Mouse (Mus musculus): Measurements from ENCODE around the gene Slc25a14.

Slc25a14 gene

DNA sequence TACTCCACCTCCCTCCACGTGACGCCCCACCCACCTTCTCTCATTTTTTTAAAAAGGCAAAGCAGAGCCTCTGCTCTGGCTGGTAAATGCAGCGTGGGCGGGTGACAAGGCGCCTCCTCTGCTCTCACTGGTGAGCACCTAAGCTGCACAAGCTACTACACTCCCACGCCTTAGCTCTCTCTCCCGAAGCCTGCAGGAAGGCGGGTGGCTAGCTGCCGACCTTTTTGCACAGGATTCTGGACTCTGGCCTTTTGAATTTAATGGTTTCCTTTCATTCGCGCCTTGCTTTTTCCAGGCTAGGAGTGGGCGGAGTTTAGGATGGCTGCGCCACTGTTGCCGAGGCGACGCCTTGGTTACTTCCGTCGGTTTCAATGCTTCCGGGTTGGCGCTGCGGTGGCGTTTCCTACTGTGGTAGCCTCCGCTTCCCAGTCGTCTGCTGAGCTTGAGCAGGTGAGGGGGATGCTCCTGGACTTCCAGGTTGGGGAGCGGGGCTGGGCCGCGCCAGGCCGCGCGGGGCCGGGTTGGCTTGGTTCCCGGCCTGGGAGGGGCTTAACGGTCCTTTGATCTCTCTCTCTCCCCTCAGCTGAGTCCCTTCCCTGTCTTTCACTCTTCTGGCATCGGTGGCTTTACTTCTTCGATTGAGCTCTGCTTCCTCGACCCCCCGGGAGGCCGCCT is at the start of gene Slc25a14:
Gene Slc25a14 (plus strand): TSS at position 35 of the 675 bp plus-strand sequence.
- DNase-seq (ENCODE audit: low spot score): peak; percentile 86

DNA sequence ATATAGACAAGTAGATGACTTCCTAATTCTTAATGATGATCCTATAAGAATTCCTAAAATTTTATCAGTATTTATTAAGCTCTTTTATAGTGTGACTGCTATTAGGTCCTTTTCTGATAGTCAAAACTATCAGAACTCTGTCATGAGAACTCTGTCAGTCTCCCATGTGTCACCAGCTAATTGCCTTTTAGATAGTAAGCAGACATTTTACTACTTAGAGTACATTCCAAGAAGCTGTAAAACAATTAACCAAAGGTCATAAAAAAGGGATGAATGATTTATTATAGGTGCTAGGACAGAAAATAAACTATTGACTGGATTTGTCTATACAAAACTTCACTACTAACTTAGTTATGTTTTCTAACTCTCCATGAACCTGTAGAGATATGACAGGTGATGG is 39.9 kb upstream of the Slc25a14 start:
- DNase-seq (ENCODE audit: low spot score): no peak

DNA sequence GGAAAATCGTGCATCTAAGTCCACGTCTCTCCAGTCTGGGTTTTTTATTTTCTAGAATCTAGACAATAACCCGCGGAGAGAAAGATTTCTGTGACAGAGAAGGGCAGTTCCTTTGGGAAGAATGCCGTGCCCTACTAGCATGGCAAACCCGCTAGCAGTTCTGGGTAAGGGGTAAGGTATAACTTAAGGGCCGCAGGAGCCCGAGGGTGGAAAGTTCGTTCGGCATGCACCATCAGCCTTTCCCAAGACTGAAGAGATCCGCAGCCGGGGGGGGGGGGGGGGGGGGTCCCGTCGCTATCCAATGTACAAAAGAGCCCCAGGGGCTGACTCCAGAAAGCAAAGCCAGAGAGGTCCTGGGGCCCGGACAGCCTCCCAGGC is 29.5 kb upstream of the Slc25a14 start:
- DNase-seq (ENCODE audit: low spot score): no peak

DNA sequence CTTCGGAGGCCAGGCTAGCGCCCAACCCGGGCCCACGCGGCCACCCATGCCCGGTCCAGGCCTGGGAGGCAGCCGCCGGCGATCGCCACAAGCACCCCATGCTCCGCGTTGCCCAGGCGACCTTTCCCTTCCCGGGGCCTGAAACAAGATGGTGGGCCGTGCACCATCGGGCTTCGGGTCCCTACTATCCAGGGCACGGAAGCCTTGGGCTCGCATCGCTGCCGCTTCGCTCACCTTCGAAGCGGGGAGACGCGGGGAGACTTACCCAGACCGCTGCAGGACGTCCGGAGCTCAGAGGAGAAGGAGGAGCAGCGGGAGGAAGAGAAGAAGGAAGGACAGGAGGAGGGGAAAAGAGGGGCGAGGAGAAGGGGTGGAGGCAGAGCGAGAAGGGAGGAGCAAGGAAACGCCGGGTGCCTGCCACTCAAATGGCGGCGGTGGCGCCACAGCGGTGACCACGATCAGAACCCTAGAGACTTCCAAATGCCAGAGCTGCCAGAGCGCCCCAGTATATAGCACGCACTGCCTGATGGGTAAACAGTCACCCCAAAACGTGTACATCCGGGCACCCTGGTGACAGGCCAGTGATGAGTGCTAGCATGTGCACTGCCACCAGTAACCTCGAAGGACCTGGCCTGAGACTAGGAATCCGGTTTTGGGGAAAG is 29.0 kb upstream of the Slc25a14 start, which contains the start of gene Zfp280c:
Gene Zfp280c (minus strand): TSS at position 406 of the 662 bp plus-strand sequence.
- DNase-seq (ENCODE audit: low spot score): peak; percentile 77

DNA sequence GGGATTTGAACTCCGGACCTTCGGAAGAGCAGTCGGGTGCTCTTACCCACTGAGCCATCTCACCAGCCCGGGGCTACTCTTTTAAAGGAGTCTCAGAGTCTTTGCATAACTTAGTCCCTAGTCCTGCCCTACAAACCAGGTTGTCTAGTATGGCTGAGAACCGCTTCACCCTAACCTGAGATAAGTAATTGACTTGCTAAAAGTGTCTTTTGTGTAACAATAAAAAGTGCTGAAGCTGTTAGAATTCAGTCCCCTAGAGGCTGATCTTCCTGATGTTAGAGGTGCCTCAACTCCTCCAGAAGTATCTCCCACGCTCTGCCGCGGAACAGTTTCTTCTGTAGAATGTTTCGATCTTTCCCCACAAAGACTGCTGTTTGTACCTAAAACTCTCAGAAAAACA is 27.2 kb upstream of the Slc25a14 start:
- no peak for DNase-seq (ENCODE audit: low spot score)

DNA sequence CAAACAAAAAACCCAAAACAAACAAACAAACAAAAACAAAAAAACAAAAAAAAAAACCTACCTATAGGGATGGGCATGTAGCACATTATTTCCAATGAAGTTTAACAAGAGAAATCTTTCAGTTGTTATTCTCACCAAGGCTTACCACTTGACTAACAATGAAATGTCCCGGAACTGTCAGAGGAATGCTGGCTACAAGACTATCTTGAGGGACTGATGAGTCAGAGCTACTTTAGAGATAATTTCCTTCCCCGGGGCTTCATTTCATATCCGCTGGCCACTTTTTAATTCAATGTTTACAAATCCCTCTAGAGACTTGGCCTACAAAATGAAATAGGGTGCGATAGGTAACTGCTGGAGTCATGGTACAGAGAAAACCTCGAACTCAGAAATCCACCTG is 26.3 kb upstream of the Slc25a14 start:
- DNase-seq (ENCODE audit: low spot score): no peak

DNA sequence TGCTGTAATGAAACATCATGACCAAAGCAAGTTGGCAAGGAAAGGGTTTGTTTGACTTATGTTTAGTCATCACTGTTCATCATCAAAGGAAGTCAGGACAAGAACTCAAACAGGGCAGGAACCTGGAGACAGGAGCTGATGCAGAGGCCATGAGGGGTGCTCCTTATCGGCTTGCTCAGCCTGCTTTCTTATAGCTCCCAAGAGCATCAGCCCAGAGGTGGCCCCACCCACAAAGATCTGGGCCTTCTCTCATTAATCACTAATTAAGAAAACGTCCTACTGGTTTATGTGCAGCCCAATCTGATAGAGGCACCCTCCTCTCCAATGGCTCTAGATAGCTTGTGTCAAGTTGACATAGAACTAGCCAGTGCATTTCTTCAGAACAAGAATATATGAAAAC is 18.3 kb upstream of the Slc25a14 start:
- DNase-seq (ENCODE audit: low spot score): no peak

DNA sequence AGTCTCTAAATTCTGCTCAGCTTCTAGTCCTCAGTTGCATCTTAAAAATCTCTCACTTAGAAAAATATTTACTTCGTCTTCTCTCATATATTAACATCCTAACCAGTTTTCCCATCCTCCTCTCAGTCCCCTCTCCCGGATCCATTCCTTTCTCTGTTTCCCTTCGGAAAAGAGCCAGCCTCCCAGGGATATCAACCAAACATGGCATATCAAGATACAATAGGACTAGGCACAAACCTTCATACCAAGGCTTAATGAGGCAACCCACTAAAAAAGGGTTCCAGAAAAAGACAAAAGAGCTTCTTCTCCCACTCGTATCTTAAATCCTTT is 199 bp upstream of the Slc25a14 start:
- DNase-seq (ENCODE audit: low spot score): no peak

DNA sequence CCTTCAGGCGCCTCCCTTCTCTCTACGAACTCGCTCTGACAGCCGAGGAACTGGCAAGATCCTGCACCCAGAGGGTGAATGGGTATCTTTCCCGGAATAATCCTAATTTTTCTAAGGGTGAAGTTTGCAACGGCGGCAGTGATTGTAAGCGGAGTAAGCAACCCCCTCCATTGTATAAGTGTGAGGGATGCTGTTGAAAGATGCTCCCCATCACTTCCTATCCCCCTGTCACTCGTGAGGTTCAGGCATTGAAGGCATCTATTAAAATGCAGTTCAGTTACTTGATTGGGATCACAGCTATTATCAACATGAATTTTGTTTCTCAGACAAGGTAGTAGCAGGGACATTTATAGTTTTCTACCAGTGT is 824 bp downstream of the Slc25a14 start:
- no peak for DNase-seq (ENCODE audit: low spot score)

DNA sequence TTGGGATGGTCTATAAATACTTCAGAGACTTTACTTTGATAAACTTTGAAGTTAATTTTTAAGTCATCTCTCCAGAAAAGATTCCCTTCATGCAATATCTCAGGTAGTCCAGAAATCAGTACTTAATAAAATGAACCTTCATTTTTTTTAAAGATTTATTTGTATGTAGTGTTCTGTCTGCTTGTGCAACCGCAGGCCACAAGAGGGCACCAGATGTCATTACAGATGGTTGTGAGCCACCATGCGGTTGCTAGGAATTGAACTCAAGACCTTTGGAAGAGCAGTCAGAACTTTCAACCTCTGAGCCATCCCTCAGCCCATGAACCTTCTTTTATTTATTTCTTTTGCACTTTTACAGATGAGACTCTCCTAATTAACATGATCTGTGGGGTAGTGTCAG is 13.8 kb downstream of the Slc25a14 start:
- no peak for DNase-seq (ENCODE audit: low spot score)

DNA sequence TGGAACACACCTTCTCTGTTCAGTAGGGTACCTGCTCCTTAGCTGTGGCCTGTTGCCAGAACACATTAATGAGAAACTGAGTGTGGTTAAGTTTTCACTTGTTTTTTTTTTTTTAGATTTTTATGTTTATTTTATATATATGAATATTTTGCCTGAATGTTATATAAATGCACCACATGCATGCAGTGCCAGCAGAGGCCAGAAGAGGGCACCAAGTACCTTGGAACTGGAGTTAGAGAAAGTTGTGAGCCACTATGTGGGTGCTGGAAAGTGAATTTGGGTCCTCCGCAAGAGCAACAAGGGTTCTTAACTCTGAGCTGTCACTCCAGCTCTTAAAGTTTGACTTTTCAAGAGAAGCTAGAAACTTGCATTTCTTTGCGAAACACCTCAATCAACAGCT is 20.9 kb downstream of the Slc25a14 start:
- DNase-seq (ENCODE audit: low spot score): no peak

DNA sequence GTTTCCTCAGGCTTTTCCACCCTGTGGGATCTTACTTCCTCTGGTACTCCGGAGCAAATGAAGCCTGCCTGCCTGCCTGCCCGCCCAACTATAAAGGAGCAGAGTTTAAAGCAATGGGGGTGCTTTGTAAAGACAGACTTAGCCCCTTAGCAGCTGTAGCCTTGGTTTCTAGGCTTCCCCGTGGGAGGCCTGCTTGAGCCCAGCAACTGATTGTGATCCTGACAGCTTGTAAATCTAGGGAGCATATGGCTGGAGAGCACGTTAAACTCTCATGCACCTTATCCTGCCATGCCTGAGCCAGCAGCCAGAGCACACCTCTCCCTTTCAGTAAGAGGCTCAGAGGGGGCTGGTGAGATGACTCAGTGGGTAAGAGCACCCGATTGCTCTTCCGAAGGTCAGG is 43.6 kb downstream of the Slc25a14 start:
- no peak for DNase-seq (ENCODE audit: low spot score)

DNA sequence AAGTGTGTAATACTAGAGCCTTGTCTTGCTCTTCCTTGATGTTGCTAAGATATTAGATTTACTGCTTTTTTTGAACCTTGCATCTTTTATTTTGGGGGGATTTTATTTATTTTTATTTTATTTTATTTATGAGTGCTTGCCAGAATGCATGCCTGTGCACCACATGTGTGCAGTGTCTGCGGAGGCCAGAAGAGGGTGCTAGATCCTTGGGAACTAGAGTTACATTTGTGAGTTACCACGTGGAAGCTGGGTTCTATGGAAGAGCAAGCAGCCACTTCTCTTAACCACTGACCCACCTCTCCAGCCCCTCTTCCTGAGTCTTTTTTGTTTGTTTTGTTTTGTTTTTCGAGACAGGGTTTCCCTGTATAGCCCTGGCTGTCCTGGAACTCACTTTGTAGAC is 46.4 kb downstream of the Slc25a14 start:
- no peak for DNase-seq (ENCODE audit: low spot score)

DNA sequence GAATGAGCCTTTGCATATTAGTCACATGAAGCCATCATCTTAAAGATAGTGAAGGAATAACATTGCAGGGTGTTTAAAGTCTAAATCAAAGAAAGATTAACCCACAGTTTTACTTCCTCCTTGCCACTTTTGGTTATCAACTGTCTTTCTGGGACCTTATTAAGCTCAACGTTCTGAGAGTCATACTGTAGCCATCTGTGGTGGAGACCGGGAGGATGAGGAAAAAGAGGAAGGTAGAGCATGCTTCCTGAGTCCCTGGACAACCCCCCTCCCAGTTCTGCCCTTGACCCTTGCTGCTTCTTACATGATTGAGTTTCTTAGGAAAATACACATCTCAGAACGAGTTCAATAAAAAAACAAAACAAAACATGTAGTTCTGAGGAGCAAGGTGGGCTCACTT is 48.5 kb downstream of the Slc25a14 start:
- DNase-seq (ENCODE audit: low spot score): no peak

DNA sequence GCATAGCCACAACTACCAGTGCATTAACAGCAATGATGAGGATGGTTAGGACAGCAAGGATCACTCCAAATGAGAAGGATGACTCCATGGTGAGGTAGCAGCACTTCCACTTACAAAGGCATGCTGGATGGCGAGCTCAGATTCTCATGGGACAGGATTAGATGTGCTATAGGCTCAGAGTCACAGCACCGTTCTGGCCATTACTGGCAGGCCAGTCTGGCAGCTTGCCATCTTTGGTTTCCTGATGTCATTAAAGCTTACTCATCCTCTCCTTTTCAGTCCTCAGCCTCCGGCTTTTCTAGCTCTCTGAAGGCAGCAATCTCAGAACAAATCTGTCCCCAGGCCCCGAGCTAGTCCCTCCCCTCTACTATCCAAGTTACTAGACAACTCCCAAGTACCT is 51.0 kb downstream of the Slc25a14 start, which contains the start of gene Gpr119:
Gene Gpr119 (minus strand): TSS at position 308 of the 400 bp plus-strand sequence.
- no peak for DNase-seq (ENCODE audit: low spot score)

DNA sequence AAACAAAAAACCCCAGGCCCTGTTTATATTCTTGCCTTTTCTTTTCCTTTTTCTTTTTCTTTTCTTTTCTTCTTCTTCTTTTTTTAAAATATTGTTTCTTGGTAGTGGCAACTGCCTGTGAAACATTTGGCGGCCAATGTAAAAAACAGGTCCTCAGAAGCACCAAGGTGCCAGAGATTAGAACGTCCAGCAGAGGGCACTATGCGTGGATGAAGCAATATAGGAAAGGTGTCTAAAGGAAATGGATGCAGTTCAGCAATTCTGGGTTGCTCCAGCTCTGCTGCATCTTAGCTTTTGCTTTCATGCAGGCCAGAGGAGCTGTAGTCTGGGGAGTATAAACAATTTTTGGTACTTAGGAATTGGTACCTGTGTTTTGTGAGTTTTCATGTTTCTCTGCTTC is 60.2 kb downstream of the Slc25a14 start:
- no peak for DNase-seq (ENCODE audit: low spot score)

DNA sequence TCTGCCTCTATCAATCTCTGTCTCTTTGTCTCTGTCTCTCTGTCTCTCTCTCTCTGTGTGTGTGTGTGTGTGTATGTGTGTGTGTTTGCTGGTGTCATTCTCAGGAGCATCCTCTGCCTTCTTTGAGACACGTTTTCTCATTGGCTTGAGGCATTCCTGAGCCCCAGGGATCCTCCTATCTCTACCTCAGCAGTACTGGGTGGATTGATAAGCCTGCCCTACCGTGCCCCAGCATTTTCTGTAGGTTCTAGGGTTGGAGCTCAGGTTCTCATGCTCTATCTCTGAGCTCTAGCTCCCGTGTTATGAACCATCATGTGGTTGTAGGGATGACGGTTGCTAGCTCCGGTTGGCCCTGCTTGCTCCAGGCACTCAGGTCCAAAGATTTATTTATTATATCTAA is 60.6 kb downstream of the Slc25a14 start:
- DNase-seq (ENCODE audit: low spot score): no peak

DNA sequence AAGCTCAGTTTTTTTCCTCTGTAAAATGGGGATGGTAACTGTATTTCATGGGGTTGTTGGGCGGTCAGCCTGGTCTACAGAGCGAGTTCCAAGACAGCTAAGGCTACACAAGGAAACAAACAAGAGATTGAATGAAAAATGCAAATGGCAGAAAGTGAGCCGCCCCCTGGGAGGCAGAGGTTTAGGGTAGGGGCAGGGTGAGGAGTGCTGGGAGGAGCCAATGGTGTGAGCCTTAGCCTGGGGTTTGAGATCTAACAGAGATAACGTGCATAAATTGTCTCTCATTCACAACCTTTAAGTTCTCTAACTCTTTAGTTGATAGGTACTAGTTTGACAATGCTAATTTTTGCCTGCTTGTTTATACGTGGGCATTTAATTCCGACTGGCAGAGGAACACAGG is 71.2 kb downstream of the Slc25a14 start:
- no peak for DNase-seq (ENCODE audit: low spot score)

DNA sequence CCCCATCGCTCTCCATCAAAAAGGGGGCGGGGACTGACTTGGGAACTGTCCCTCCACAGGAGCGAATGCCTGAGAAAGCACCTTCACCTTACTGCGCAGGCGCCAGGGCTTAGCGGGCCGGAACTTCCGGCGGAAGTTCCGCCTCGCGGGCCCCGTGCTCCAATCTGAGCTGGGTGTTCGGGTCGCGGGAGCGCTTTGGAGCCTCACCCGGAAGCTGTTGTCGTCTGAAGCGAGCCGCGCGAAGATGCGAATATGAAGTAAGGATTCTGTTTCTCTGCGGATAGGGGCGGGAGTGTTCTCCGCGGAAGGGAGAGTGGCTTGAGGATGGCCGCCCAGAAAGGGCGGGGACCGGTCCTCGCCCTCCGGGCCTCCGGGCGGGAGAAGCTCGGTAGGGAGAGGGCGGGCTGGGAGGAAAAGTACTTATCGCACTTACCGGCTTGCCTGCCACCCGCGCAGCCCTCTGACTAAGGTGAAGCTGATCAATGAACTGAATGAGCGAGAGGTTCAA is 71.7 kb downstream of the Slc25a14 start, which contains the start of gene Rbmx2:
Gene Rbmx2 (plus strand): TSS at position 141 of the 508 bp plus-strand sequence.
- peak; percentile 87 for DNase-seq (ENCODE audit: low spot score)

DNA sequence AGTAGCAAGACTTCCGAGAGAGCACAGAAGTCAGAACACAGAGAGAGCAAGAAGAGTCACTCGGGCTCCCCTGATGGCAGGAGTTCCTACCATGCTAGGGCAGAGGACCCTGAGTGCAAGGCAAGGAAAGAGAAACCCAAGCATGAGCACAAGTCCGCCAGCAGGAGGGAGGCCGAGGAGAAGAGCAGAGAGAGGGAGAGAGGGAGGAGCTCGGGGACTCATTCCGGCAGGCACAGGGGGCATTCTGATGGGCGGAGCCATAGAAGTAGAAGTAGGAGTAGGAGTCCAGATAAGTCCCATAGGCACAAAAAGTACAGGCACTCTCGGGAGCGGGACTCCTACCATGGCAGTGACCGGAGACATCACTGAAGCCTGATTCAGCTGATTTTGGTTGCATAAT is 86.5 kb downstream of the Slc25a14 start:
- no peak for DNase-seq (ENCODE audit: low spot score)

All from yolk sac, embryonic 10.5 days (tissue).